8 mouse cellular contexts compared by ENCODE assay signal in genomic region chr11:84068191-84069033, GRCm38 (mm10). TPM values are rescaled to one million over a fixed set of nuclear protein-coding genes. Genes with fewer than 3 reads are reported as not detected.
DNase-seq lines count a peak whose midpoint lies in the region; ATAC-seq and TF ChIP-seq lines count a peak whose summit lies in the region.

No protein-coding gene starts in this region.

- TF ChIP-seq CTCF in cerebellum, adult 2 months (IDR thresholded peaks at IDR 0.05; ENCODE audit: borderline replicate concordance, insufficient read depth, low read depth, low read length) = no peak
- no peak for TF ChIP-seq CTCF in gastrocnemius, adult 2 months (IDR thresholded peaks at IDR 0.05)
- TF ChIP-seq CTCF in liver, adult 2 months (IDR thresholded peaks at IDR 0.05; ENCODE audit: low read depth, low read length) = no peak

- intact Hi-C loops in gastrocnemius, adult 2 months (cut with DNase I) = loop anchor here (5.0 kb wide), 1 partner anchor 59 kb away; the partner anchor contains the start of genes Acaca and Tada2a

- peak; percentile 80 for TF ChIP-seq POLR2A in cerebellum, adult 2 months (IDR thresholded peaks at IDR 0.05; ENCODE audit: borderline replicate concordance, insufficient read depth, low read length)
- TF ChIP-seq POLR2A in liver, adult 2 months (IDR thresholded peaks at IDR 0.05; ENCODE audit: extremely low read depth, insufficient read depth, low read length) = no peak
- TF ChIP-seq POLR2A in myocyte (IDR thresholded peaks at IDR 0.05; ENCODE audit: insufficient read length, low read depth) = peak; percentile 77

- H3K79me2 ChIP-seq in liver, adult 2 months (ENCODE audit: control insufficient read depth, insufficient read depth, low read length) = no peaks in the 10 kb centered on the region
- peaks cover 33% of the 10 kb centered on the region for H3K79me2 ChIP-seq in myocyte (ENCODE audit: control insufficient read depth, insufficient read depth)

- H3K9ac ChIP-seq in liver, adult 2 months (ENCODE audit: low read depth, low read length) = peak overlapping the region; percentile 78

- ATAC-seq in inflammation-experienced regulatory T-cells, adult 6 months = peak; percentile 44

- peak overlapping the region; percentile 82 for H3ac ChIP-seq in myocyte (ENCODE audit: control insufficient read depth, insufficient read length)

- H3K27me3 ChIP-seq in cerebellum, adult 2 months (ENCODE audit: control insufficient read depth, insufficient read depth, low read length) = no peaks in the 10 kb centered on the region
- no peaks in the 10 kb centered on the region; the same call in 1 of the 2 replicates for H3K27me3 ChIP-seq in liver, adult 2 months (ENCODE audit: control insufficient read depth, insufficient read depth, low read length)
- no peaks in the 10 kb centered on the region for H3K27me3 ChIP-seq in myocyte (ENCODE audit: control insufficient read depth, insufficient read depth, insufficient read length)

- DNase-seq in ovary, postnatal 14 days (ENCODE audit: low spot score) = peak; percentile 22
- no peak for DNase-seq in ovary, postnatal 10 days (ENCODE audit: low spot score)
- DNase-seq in cerebellum, adult 2 months = peak; percentile 80 to 84
- peak; percentile 81 for DNase-seq in gastrocnemius, adult 2 months
- peak; percentile 23 for DNase-seq in liver, adult 2 months (ENCODE audit: extremely low read depth, low read depth, low spot score)
- DNase-seq in testis, postnatal 14 days (ENCODE audit: low spot score) = peak; percentile 66

- peak overlapping the region; percentile 87 for H3K4me3 ChIP-seq in cerebellum, adult 2 months (replicated peaks; ENCODE audit: insufficient read depth, low read depth, low read length)
- peak overlapping the region; percentile 84 for H3K4me3 ChIP-seq in gastrocnemius, adult 2 months
- H3K4me3 ChIP-seq in liver, adult 2 months (ENCODE audit: insufficient read depth, low read depth, low read length) = peak overlapping the region; percentile 70
- peak overlapping the region; percentile 57 for H3K4me3 ChIP-seq in myocyte

- 3% methylated on average over 62 of the region's 63 CpGs for WGBS in cerebellum, adult 2 months
- 3% methylated on average over 61 of the region's 63 CpGs for WGBS in liver, adult 2 months

- H3K4me2 ChIP-seq in myocyte (ENCODE audit: low read depth) = peak overlapping the region; percentile 89

- no peaks in the 10 kb centered on the region for H3K4me1 ChIP-seq in cerebellum, adult 2 months (ENCODE audit: control insufficient read depth, insufficient read depth, low read length)
- H3K4me1 ChIP-seq in liver, adult 2 months (ENCODE audit: control insufficient read depth, insufficient read depth, low read length) = peaks cover 5% of the 10 kb centered on the region; the same call in 1 of the 2 replicates

- peak overlapping the region; percentile 78 for H3K27ac ChIP-seq in cerebellum, adult 2 months (ENCODE audit: insufficient read depth, low read length)
- peak overlapping the region; percentile 92 for H3K27ac ChIP-seq in gastrocnemius, adult 2 months
- no peak overlapping the region for H3K27ac ChIP-seq in liver, adult 2 months (replicated peaks; ENCODE audit: insufficient read depth, low read depth, low read length)

- no peaks in the 10 kb centered on the region for H3K36me3 ChIP-seq in liver, adult 2 months (ENCODE audit: control insufficient read depth, insufficient read depth, low read length)
- H3K36me3 ChIP-seq in myocyte (ENCODE audit: control insufficient read depth, insufficient read depth) = no peaks in the 10 kb centered on the region

TF ChIP-seq in myocyte, 11 proteins besides CTCF, POLR2A, EP300 and RAD21:
- peak in 1 of 3 experiments; percentile 29 for TF ChIP-seq MYOD1 (IDR thresholded peaks at IDR 0.05; ENCODE audit: control insufficient read depth in 1 of 3, insufficient read length in 2 of 3, low read depth in 2 of 3)
- peak; percentile 88 for TF ChIP-seq POLR2AphosphoS2 (IDR thresholded peaks at IDR 0.05; ENCODE audit: insufficient read length, low read depth)
- TF ChIP-seq MYOG (IDR thresholded peaks at IDR 0.05; ENCODE audit: control insufficient read depth in 1 of 3, insufficient read depth in 1 of 3, insufficient read length in 2 of 3, low read depth in 2 of 3) = no peak

RNA-seq across cellular contexts. Expression of gene Dusp14, which starts 0.6 kb away (rescaled TPM):
- polyA plus RNA-seq in cerebellum, adult 2 months (2012; rRNA removed) = 19.6 and 26.0 TPM in 2 replicates
- total RNA-seq in gastrocnemius, adult 2 months (2021) = 1 to 10 TPM; 6.1 to 7.9 TPM
- polyA plus RNA-seq in inflammation-experienced regulatory T-cells, adult 6 months (2017; shearing (Covaris generic)) = 10 to 100 TPM; 16.6 to 20.9 (median 20.7) TPM
- total RNA-seq in liver, adult 2 months (2014; rRNA removed) = 0.83 and 0.87 TPM in 2 replicates
- polyA plus RNA-seq in liver, adult 2 months (2012; rRNA removed) = 4.4 and 4.5 TPM in 2 replicates
- polyA plus RNA-seq in myocyte (2012; fragmentation: generic; extraction: Trizol) = 61.1 TPM
